Mouse (Mus musculus): ENCODE results near the gene Ripk3. TPM values are rescaled to one million over a fixed set of nuclear protein-coding genes. Genes with fewer than 3 reads are reported as not detected.

Ripk3 gene
- total and polyA plus RNA-seq, 3 experiments = 0.15 to 2.0 TPM; not detected in 1

DNA sequence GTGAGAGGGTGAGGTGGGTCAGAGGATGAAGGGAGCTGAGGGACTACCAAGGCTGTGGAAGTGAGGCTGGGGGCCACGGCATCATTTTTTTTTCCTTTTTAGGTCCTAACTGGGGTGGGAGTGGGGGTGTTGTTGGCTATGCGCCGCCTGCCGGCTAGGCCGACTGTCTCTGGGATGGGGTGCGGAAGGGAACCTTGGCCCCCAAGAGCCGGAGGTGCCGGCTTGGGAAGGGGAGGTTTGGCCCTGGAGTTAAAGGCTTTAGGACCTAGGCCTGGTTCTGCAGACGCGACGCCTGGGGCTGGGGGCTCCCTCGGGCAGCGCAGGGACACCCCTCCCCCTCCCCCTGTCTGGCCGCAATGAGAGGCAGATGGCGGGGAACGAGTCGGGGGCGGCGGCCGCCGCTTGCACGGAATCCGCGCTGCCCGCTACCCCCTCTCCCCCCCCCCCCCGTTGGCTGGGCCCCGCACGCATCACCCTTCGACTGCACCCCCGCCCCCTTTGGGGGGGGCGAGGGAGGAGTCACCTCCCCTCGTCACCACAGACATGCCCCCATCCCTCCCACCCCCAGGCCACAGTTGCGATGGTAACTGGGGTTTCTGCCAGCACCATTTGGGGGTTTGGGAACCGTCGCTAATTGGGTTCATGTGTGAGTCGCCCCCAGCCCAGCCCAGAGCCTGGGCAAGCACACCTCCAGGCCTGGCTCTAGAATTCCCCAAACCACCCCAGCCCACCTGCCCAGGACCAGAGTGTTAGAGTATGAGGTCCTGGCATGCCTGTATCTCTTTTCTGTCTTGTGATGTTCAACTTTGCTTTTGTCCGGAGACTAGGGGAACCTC, 36.8 kb upstream of the Ripk3 start:
- dilution Hi-C loops (cut with MboI; ENCODE audit: extremely low pct_ligation_motif_present, extremely low pct_unique_long_range_greater_than_20kb, low sequenced_read_pairs) (no loop called here), in situ Hi-C loops (cut with MboI; ENCODE audit: low pct_ligation_motif_present, low pct_unique_long_range_greater_than_20kb, low sequenced_read_pairs) (no loop called here)
- no peak for TF ChIP-seq ELF1 (IDR thresholded peaks at IDR 0.05; ENCODE audit: low read depth, low read length)
- no peak for TF ChIP-seq ZMIZ1 (IDR thresholded peaks at IDR 0.05; ENCODE audit: low read depth, low read length)
- TF ChIP-seq MXI1 (IDR thresholded peaks at IDR 0.05; ENCODE audit: low read depth, low read length) = no peak
- TF ChIP-seq TCF12 (IDR thresholded peaks at IDR 0.05; ENCODE audit: low read depth, low read length) = no peak
- Histone ChIP-seq H3K27me3 (replicated peaks) (peaks cover 21% of the 10 kb centered on the region), H3K36me3 (replicated peaks in 1 of 2; ENCODE audit: control insufficient read depth in 1 of 2, insufficient read depth in 1 of 2, low read length in 1 of 2) (no peaks in the 10 kb centered on the region), H3K9ac (ENCODE audit: insufficient read depth, low read depth) (no peak overlapping the region), H3K9me3 (replicated peaks; ENCODE audit: low read length) (no peaks in the 10 kb centered on the region), H3K27ac (ENCODE audit: insufficient read depth, low read depth) (no peak overlapping the region), H3K4me1 (ENCODE audit: control insufficient read depth in 1 of 2, insufficient read depth in 2 of 2) (peaks cover 0 to 7% of the 10 kb centered on the region in 2 experiments; a peak in 2 of 4 replicates), H3K4me3 (replicated peaks in 1 of 3; ENCODE audit: low read depth in 2 of 3, low read length in 2 of 3, poor library complexity in 1 of 3) (no peak overlapping the region), H3K79me2 (replicated peaks; ENCODE audit: control insufficient read depth, extremely low read depth, insufficient read depth, poor library complexity, severe bottlenecking) (no peaks in the 10 kb centered on the region), H3K4me2 (ENCODE audit: insufficient read depth, low read depth, poor library complexity, severe bottlenecking) (no peak overlapping the region)
- no peak for DNase-seq (ENCODE audit: extremely low read depth)

DNA sequence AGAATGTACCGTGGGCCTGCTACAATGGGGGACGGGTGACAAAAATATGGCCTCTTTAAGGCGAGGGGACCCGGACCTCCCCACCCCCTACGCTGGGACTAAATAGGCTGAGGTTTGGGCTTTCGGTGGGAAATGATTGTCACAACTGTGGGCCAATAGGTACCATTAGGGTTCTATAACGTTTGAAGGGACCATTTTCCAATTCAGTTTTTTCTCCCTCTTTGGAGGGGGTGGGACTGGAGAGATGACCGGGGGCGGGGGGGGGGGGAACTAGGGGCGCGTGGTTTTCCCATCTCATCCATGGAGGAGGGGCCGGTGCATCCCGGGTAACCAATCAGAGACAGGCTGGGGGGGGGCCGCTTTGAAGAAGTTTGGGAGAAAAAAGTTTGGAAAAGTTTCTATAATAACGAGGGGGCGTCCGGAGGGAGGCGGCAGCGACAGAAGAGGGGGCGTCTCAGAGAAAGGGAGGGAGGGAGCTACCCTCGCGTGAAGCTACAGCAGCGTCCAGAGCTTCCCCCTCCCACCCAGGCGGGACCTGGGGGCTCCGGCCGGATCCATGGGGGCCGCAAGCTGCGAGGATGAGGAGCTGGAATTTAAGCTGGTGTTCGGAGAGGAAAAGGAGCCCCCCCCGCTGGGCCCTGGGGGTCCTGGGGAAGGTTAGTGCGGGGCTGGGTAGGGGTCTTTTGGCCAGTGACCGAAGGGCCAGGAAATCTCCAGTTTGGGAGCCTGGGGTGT, 36.0 kb upstream of the Ripk3 start:
- no peak for TF ChIP-seq BHLHE40 (IDR thresholded peaks at IDR 0.05; ENCODE audit: low read depth, low read length)
- TF ChIP-seq JUND (conservative IDR thresholded peaks at IDR 0.05; ENCODE audit: low read depth, low read length) = no peak
- TF ChIP-seq POLR2A (IDR thresholded peaks at IDR 0.05; ENCODE audit: low read depth, low read length) = no peak
- no peak for TF ChIP-seq NRF1 (IDR thresholded peaks at IDR 0.05; ENCODE audit: low read depth, low read length)
- no peak for TF ChIP-seq CHD1 (IDR thresholded peaks at IDR 0.05; ENCODE audit: low read depth, low read length)
- no peak for TF ChIP-seq CHD2 (IDR thresholded peaks at IDR 0.05; ENCODE audit: low read length)
- no peak for TF ChIP-seq ZKSCAN1 (IDR thresholded peaks at IDR 0.05; ENCODE audit: borderline replicate concordance, low read depth, low read length)
- no peak for TF ChIP-seq SIN3A (IDR thresholded peaks at IDR 0.05; ENCODE audit: low read length)
- in situ Hi-C loops (cut with MboI; ENCODE audit: low pct_ligation_motif_present, low pct_unique_long_range_greater_than_20kb, low sequenced_read_pairs) (loop anchor here (5.0 kb wide), 1 partner anchor 38 kb away; no protein-coding TSS in a partner anchor), dilution Hi-C loops (cut with MboI; ENCODE audit: extremely low pct_ligation_motif_present, extremely low pct_unique_long_range_greater_than_20kb, low sequenced_read_pairs) (no loop called here)
- H3K9me3 ChIP-seq (replicated peaks; ENCODE audit: low read length) = no peaks in the 10 kb centered on the region
- peaks cover 16% of the 10 kb centered on the region for H3K27me3 ChIP-seq (replicated peaks)
- no peak overlapping the region for H3K27ac ChIP-seq (ENCODE audit: insufficient read depth, low read depth)
- no peak overlapping the region for H3K9ac ChIP-seq (ENCODE audit: insufficient read depth, low read depth)
- H3K4me2 ChIP-seq (ENCODE audit: insufficient read depth, low read depth, poor library complexity, severe bottlenecking) = no peak overlapping the region
- peaks cover 0 to 7% of the 10 kb centered on the region in 2 experiments; a peak in 2 of 4 replicates for H3K4me1 ChIP-seq (ENCODE audit: control insufficient read depth in 1 of 2, insufficient read depth in 2 of 2)
- no peak overlapping the region for H3K4me3 ChIP-seq (replicated peaks in 1 of 3; ENCODE audit: low read depth in 2 of 3, low read length in 2 of 3, poor library complexity in 1 of 3)
- no peaks in the 10 kb centered on the region for H3K79me2 ChIP-seq (replicated peaks; ENCODE audit: control insufficient read depth, extremely low read depth, insufficient read depth, poor library complexity, severe bottlenecking)
- no peak for DNase-seq (ENCODE audit: extremely low read depth)
- H3K36me3 ChIP-seq (replicated peaks in 1 of 2; ENCODE audit: control insufficient read depth in 1 of 2, insufficient read depth in 1 of 2, low read length in 1 of 2) = no peaks in the 10 kb centered on the region
